Mouse (Mus musculus) heart, embryonic 12.5 days (tissue): ENCODE results near the gene Myo16. TPM values are rescaled to one million over a fixed set of nuclear protein-coding genes. Genes with fewer than 3 reads are reported as not detected.

Experiments
- ATAC-seq: fragments of 200-750 bp; cut with Nextera tagmentation; 2 replicates; pipeline ENCODE4 v1.8.0; 2017; ENCODE audit warnings: moderate TSS enrichment, moderate library complexity; ENCODE audit not compliant: insufficient number of reproducible peaks, low FRiP score
- H3K27ac ChIP-seq: fragments of 300-500 bp; sonication (generic); 2 replicates; pipeline ENCODE4 v1.5.1; 2016; ENCODE audit warnings: mild to moderate bottlenecking, moderate library complexity; ENCODE audit not compliant: poor library complexity, severe bottlenecking
- H3K27me3 ChIP-seq: fragments of 300-500 bp; sonication (generic); replicated peaks from 2 replicates; pipeline ENCODE4 v1.6.1; 2016; ENCODE audit warnings: mild to moderate bottlenecking, moderate library complexity
- H3K36me3 ChIP-seq: fragments of 300-500 bp; sonication (generic); 2 replicates; pipeline ENCODE4 v1.6.1; 2016; ENCODE audit warnings: mild to moderate bottlenecking, moderate library complexity
- H3K4me1 ChIP-seq: fragments of 300-500 bp; sonication (generic); replicated peaks from 2 replicates; pipeline ENCODE4 v1.6.1; 2016; ENCODE audit warnings: mild to moderate bottlenecking
- H3K4me2 ChIP-seq: fragments of 300-500 bp; sonication (generic); 2 replicates; pipeline ENCODE4 v1.6.1; 2016; ENCODE audit warnings: mild to moderate bottlenecking, moderate library complexity
- H3K4me3 ChIP-seq: fragments of 300-500 bp; sonication (generic); 2 replicates; pipeline ENCODE4 v1.5.1; 2016; ENCODE audit warnings: mild to moderate bottlenecking
- H3K9ac ChIP-seq: fragments of 300-500 bp; sonication (generic); 2 replicates; pipeline ENCODE4 v1.6.1; 2016; ENCODE audit warnings: mild to moderate bottlenecking, moderate library complexity
- H3K9me3 ChIP-seq: fragments of 300-500 bp; sonication (generic); replicated peaks from 2 replicates; pipeline ENCODE4 v1.6.1; 2016; ENCODE audit warnings: mild to moderate bottlenecking, moderate library complexity
- whole genome bisulfite sequencing: fragments of 180-500 bp; shearing (Covaris S2); methylation state at CpG from one replicate; pipeline ENCODE4 v1.1.7; 2016; 5-methylcytosine and 5-hydroxymethylcytosine counted together
- polyA plus RNA-seq: library from polyadenylated mRNA; unstranded; fragments of >200 nt; fragmentation: Nextera tagmentation; extraction: Ambion mirVana; gene quantifications from 2 replicates; pipeline ENCODE4 v1.2.1, GENCODE M21; 2016

Gene Myo16
- polyA plus RNA-seq, 1 experiment from 2014 or later = 1.5 TPM

GRCm38 (mm10) chr8:10414684-10415212 lies 261.0 kb downstream of the Myo16 start:
- no peak for ATAC-seq
- Histone ChIP-seq H3K4me1 (no peaks in the 10 kb centered on the region), H3K27ac (no peak overlapping the region), H3K4me2 (no peak overlapping the region), H3K9me3 (no peaks in the 10 kb centered on the region), H3K9ac (no peak overlapping the region), H3K4me3 (no peak overlapping the region), H3K27me3 (no peaks in the 10 kb centered on the region), H3K36me3 (no peaks in the 10 kb centered on the region)
- WGBS = 21% methylated on average over 6 of the region's 6 CpGs

GRCm38 (mm10) chr8:10415288-10415687 lies 261.6 kb downstream of the Myo16 start:
- Histone ChIP-seq H3K4me2 (no peak overlapping the region), H3K4me3 (no peak overlapping the region), H3K36me3 (no peaks in the 10 kb centered on the region), H3K9me3 (no peaks in the 10 kb centered on the region), H3K4me1 (no peaks in the 10 kb centered on the region), H3K27ac (no peak overlapping the region), H3K27me3 (no peaks in the 10 kb centered on the region), H3K9ac (no peak overlapping the region)
- WGBS = 39% methylated on average over 7 of the region's 7 CpGs
- no peak for ATAC-seq

GRCm38 (mm10) chr8:10415885-10416284 lies 262.2 kb downstream of the Myo16 start:
- Histone ChIP-seq H3K36me3 (no peaks in the 10 kb centered on the region), H3K27ac (no peak overlapping the region), H3K27me3 (no peaks in the 10 kb centered on the region), H3K4me3 (no peak overlapping the region), H3K4me2 (no peak overlapping the region), H3K4me1 (no peaks in the 10 kb centered on the region), H3K9ac (no peak overlapping the region), H3K9me3 (no peaks in the 10 kb centered on the region)
- WGBS = 77% methylated on average over 9 of the region's 9 CpGs
- ATAC-seq = no peak

- H3K4me3 ChIP-seq = no peak overlapping the region
- no peak overlapping the region for H3K9ac ChIP-seq
- 80% methylated on average over 12 of the region's 12 CpGs for WGBS
- no peaks in the 10 kb centered on the region for H3K4me1 ChIP-seq
- no peak overlapping the region for H3K27ac ChIP-seq
- no peak overlapping the region for H3K4me2 ChIP-seq
- no peak for ATAC-seq
- no peaks in the 10 kb centered on the region for H3K27me3 ChIP-seq
- no peaks in the 10 kb centered on the region for H3K9me3 ChIP-seq
- H3K36me3 ChIP-seq = no peaks in the 10 kb centered on the region
These were observed 263.1 kb downstream of the Myo16 start for GRCm38 (mm10) chr8:10416806-10417205.

GRCm38 (mm10) chr8:10417281-10417680 lies 263.6 kb downstream of the Myo16 start:
- Histone ChIP-seq H3K4me1 (no peaks in the 10 kb centered on the region), H3K9ac (no peak overlapping the region), H3K36me3 (no peaks in the 10 kb centered on the region), H3K27me3 (no peaks in the 10 kb centered on the region), H3K27ac (no peak overlapping the region), H3K4me2 (no peak overlapping the region), H3K9me3 (no peaks in the 10 kb centered on the region), H3K4me3 (no peak overlapping the region)
- ATAC-seq = no peak
- WGBS = 85% methylated on average over 6 of the region's 6 CpGs

GRCm38 (mm10) chr8:10418013-10418412 lies 264.3 kb downstream of the Myo16 start:
- 85% methylated on average over 8 of the region's 8 CpGs for WGBS
- no peak overlapping the region for H3K27ac ChIP-seq
- 0 out of 2 replicates have a peak, but pooled peaks cover 3% of the 10 kb centered on the region for H3K4me1 ChIP-seq
- no peak overlapping the region for H3K4me3 ChIP-seq
- H3K27me3 ChIP-seq = no peaks in the 10 kb centered on the region
- no peak overlapping the region for H3K4me2 ChIP-seq
- no peak for ATAC-seq
- no peaks in the 10 kb centered on the region for H3K36me3 ChIP-seq
- H3K9ac ChIP-seq = no peak overlapping the region
- no peaks in the 10 kb centered on the region for H3K9me3 ChIP-seq

- no peak for ATAC-seq
- Histone ChIP-seq H3K9ac (no peak overlapping the region), H3K27me3 (no peaks in the 10 kb centered on the region), H3K27ac (no peak overlapping the region), H3K4me3 (no peak overlapping the region), H3K4me1 (0 out of 2 replicates have a peak, but pooled peaks cover 4% of the 10 kb centered on the region), H3K36me3 (no peaks in the 10 kb centered on the region), H3K9me3 (no peaks in the 10 kb centered on the region), H3K4me2 (no peak overlapping the region)
- WGBS = 74% methylated on average over 7 of the region's 7 CpGs
These were observed 265.3 kb downstream of the Myo16 start for GRCm38 (mm10) chr8:10418971-10419370.

- Histone ChIP-seq H3K9me3 (no peaks in the 10 kb centered on the region), H3K27me3 (no peaks in the 10 kb centered on the region), H3K4me2 (no peak overlapping the region), H3K27ac (no peak overlapping the region), H3K4me3 (no peak overlapping the region), H3K36me3 (no peaks in the 10 kb centered on the region), H3K4me1 (0 out of 2 replicates have a peak, but pooled peaks cover 4% of the 10 kb centered on the region), H3K9ac (no peak overlapping the region)
- WGBS = 68% methylated on average over 4 of the region's 4 CpGs
- no peak for ATAC-seq
These were observed 266.0 kb downstream of the Myo16 start for GRCm38 (mm10) chr8:10419726-10420125.

- ATAC-seq = no peak
- H3K9me3 ChIP-seq = no peaks in the 10 kb centered on the region
- no peak overlapping the region for H3K4me3 ChIP-seq
- no peak overlapping the region for H3K27ac ChIP-seq
- WGBS = 66% methylated on average over 6 of the region's 6 CpGs
- no peaks in the 10 kb centered on the region for H3K36me3 ChIP-seq
- 0 out of 2 replicates have a peak, but pooled peaks cover 4% of the 10 kb centered on the region for H3K4me1 ChIP-seq
- no peak overlapping the region for H3K4me2 ChIP-seq
- no peaks in the 10 kb centered on the region for H3K27me3 ChIP-seq
- H3K9ac ChIP-seq = no peak overlapping the region
These were observed 266.8 kb downstream of the Myo16 start for GRCm38 (mm10) chr8:10420551-10420950.

- no peak for ATAC-seq
- H3K27ac ChIP-seq = no peak overlapping the region
- no peaks in the 10 kb centered on the region for H3K9me3 ChIP-seq
- H3K4me1 ChIP-seq = 0 out of 2 replicates have a peak, but pooled peaks cover 4% of the 10 kb centered on the region
- no peak overlapping the region for H3K4me3 ChIP-seq
- no peaks in the 10 kb centered on the region for H3K36me3 ChIP-seq
- H3K27me3 ChIP-seq = no peaks in the 10 kb centered on the region
- H3K4me2 ChIP-seq = no peak overlapping the region
- WGBS = 82% methylated on average over 9 of the region's 9 CpGs
- H3K9ac ChIP-seq = no peak overlapping the region
These were observed 267.9 kb downstream of the Myo16 start for GRCm38 (mm10) chr8:10421516-10422090.

GRCm38 (mm10) chr8:10435492-10435891 lies 281.8 kb downstream of the Myo16 start:
- H3K4me3 ChIP-seq = no peak overlapping the region
- no peak for ATAC-seq
- no peaks in the 10 kb centered on the region for H3K9me3 ChIP-seq
- 0 out of 2 replicates have a peak, but pooled peaks cover 7% of the 10 kb centered on the region for H3K27me3 ChIP-seq
- WGBS = 82% methylated on average over 8 of the region's 8 CpGs
- H3K9ac ChIP-seq = no peak overlapping the region
- no peak overlapping the region for H3K27ac ChIP-seq
- H3K4me1 ChIP-seq = no peaks in the 10 kb centered on the region
- H3K36me3 ChIP-seq = no peaks in the 10 kb centered on the region
- H3K4me2 ChIP-seq = no peak overlapping the region

- Histone ChIP-seq H3K4me1 (no peaks in the 10 kb centered on the region), H3K27me3 (0 out of 2 replicates have a peak, but pooled peaks cover 7% of the 10 kb centered on the region), H3K9ac (no peak overlapping the region), H3K4me2 (no peak overlapping the region), H3K27ac (no peak overlapping the region), H3K4me3 (no peak overlapping the region), H3K9me3 (no peaks in the 10 kb centered on the region), H3K36me3 (no peaks in the 10 kb centered on the region)
- no peak for ATAC-seq
- WGBS = 12% methylated on average over 11 of the region's 11 CpGs
These were observed 285.1 kb downstream of the Myo16 start for GRCm38 (mm10) chr8:10438772-10439171.
